Mouse (Mus musculus): ENCODE measurements at regions not wholly inside any gene's neighbourhood (a gene's known extent, or its start where the extent isn't known, plus 50 kb on each side); places are given as distances from the start of the nearest gene placed in this dataset.

DNA sequence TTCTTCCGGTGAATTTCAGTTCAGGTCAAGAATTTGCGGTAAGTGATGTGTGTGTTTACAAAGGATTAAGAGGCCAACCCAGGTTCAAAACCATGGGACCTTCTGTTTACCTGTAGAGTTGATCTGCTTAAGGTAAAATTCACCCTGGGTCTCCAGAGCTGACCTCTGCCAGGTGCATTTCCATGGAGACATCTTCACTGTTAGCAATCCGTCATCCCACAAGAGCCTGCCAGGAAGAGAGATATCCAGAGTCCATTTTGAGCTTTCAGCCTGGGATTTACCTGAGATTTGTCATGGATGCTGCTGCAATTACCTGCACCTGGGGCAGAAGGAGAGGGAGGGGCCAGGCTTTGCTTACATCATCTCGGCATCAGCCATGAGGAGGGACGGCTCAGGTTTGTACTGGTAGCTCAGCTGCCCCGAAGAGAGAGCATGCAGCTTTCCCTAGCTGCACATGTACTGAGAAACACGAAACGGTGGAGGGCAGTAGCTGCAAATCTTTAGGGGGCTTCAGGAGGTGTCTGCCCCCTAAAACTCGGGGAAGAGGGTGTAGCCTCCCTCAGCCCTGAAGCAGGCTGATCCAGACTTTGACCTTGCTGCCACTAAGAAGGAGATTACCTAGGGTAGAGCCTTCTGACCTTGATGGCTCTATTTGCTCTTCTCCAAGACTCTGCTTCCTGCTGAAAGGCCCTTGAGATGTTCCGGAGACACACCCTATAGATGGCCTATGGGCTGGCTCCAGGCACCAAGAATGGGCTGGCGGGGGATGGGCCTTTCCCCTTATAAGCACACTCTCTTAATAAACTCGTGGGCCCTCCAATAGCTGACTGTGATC, 153.7 kb downstream of the Snx10 start:
- ATAC-seq (ENCODE audit: insufficient read depth, low read depth) (no peak), DNase-seq (ENCODE audit: low spot score) (no peak)
- Histone ChIP-seq H3K9me3 (replicated peaks; ENCODE audit: control insufficient read depth, low read length) (no peaks in the 10 kb centered on the region), H3K4me2 (ENCODE audit: low read depth, low read length) (no peak overlapping the region), H3K36me3 (replicated peaks; ENCODE audit: control insufficient read depth, insufficient read depth, low read length) (no peaks in the 10 kb centered on the region), H3K4me3 (ENCODE audit: low read depth, low read length) (no peak overlapping the region), H3K27ac (ENCODE audit: low read depth) (no peak overlapping the region), H3K27me3 (ENCODE audit: control insufficient read depth, insufficient read depth, low read length) (no peaks in the 10 kb centered on the region), H3K4me1 (ENCODE audit: control insufficient read depth, insufficient read depth) (no peaks in the 10 kb centered on the region), H3K9ac (replicated peaks; ENCODE audit: low read depth, low read length) (no peak overlapping the region)
- WGBS: 73% methylated on average over 12 of the region's 12 CpGs
- TF ChIP-seq EP300 (IDR thresholded peaks at IDR 0.05; ENCODE audit: low read depth) (no peak), CTCF (IDR thresholded peaks at IDR 0.05; ENCODE audit: low read depth) (no peak)

DNA sequence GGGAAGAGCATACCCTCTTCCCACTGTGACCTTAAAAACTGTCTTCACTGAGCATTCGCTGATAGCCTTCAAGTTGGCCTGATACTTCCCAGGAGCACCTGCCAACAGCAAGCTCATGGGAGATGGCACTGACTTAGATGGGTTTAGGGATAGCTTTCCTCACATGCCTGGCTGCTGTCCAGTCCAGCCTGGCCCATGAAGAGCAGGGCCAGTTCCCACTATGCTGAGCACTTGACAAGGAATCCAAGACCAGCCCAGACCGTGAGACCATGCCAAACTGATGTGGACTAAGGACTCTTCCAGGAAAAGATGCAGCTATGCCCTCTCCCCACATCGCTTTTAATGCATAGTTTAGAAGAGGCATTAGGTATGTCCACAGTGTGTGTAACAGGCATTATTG, 155.0 kb downstream of the Snx10 start:
- Histone ChIP-seq H3K27me3 (ENCODE audit: control insufficient read depth, insufficient read depth, low read length) (no peaks in the 10 kb centered on the region), H3K27ac (ENCODE audit: low read depth) (no peak overlapping the region)

DNA sequence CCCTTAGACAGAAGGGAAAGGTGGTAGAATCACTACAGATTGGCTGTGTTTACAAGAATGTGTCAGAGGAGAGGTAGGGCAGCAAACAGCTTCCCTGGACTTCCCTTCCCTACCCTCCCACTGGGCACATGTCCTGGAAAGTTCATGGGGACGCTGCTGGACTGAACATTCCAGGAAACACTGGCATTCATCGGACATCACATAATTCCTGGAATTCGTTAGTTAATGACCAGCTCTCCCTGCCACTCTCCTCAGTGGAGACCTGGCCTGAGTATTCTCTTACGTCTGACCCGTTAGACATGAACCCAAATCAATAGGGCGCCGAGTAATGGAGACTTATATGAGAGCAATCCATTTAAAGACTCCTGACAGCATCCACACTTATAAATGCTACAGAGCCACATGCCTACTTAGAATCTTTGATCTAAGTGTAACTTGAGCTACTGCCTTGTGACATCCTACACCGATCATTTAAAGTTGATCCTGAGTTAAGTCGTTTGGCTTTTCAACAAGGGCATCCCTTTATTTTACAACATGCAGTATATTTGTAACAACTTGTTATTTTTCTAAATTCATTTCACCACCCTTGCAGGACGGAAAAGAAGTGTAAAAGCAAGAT, 156.6 kb downstream of the Snx10 start:
- H3K4me2 ChIP-seq (ENCODE audit: low read depth, low read length): no peak overlapping the region
- H3K36me3 ChIP-seq (replicated peaks; ENCODE audit: control insufficient read depth, insufficient read depth, low read length): no peaks in the 10 kb centered on the region
- no peak overlapping the region for H3K9ac ChIP-seq (replicated peaks; ENCODE audit: low read depth, low read length)
- H3K27me3 ChIP-seq (ENCODE audit: control insufficient read depth, insufficient read depth, low read length): no peaks in the 10 kb centered on the region
- H3K4me1 ChIP-seq (ENCODE audit: control insufficient read depth, insufficient read depth): no peaks in the 10 kb centered on the region
- no peak for TF ChIP-seq EP300 (IDR thresholded peaks at IDR 0.05; ENCODE audit: low read depth)
- no peak for TF ChIP-seq CTCF (IDR thresholded peaks at IDR 0.05; ENCODE audit: low read depth)
- no peak overlapping the region for H3K4me3 ChIP-seq (ENCODE audit: low read depth, low read length)
- no peak for ATAC-seq (ENCODE audit: insufficient read depth, low read depth)
- DNase-seq (ENCODE audit: low spot score): no peak
- H3K9me3 ChIP-seq (replicated peaks; ENCODE audit: control insufficient read depth, low read length): no peaks in the 10 kb centered on the region
- no peak overlapping the region for H3K27ac ChIP-seq (ENCODE audit: low read depth)
- 57% methylated on average over 10 of the region's 10 CpGs for WGBS

More for the DNA sequence above, 155.0 kb downstream of the Snx10 start:
- no peak for DNase-seq (ENCODE audit: low spot score)
- 73% methylated on average over 3 of the region's 3 CpGs for WGBS
- no peak for TF ChIP-seq CTCF (IDR thresholded peaks at IDR 0.05; ENCODE audit: low read depth)
- no peak for TF ChIP-seq EP300 (IDR thresholded peaks at IDR 0.05; ENCODE audit: low read depth)
- Histone ChIP-seq H3K4me1 (ENCODE audit: control insufficient read depth, insufficient read depth) (no peaks in the 10 kb centered on the region), H3K4me3 (ENCODE audit: low read depth, low read length) (no peak overlapping the region), H3K9ac (replicated peaks; ENCODE audit: low read depth, low read length) (no peak overlapping the region), H3K36me3 (replicated peaks; ENCODE audit: control insufficient read depth, insufficient read depth, low read length) (no peaks in the 10 kb centered on the region), H3K4me2 (ENCODE audit: low read depth, low read length) (no peak overlapping the region), H3K9me3 (replicated peaks; ENCODE audit: control insufficient read depth, low read length) (no peaks in the 10 kb centered on the region)
- ATAC-seq (ENCODE audit: insufficient read depth, low read depth): no peak

DNA sequence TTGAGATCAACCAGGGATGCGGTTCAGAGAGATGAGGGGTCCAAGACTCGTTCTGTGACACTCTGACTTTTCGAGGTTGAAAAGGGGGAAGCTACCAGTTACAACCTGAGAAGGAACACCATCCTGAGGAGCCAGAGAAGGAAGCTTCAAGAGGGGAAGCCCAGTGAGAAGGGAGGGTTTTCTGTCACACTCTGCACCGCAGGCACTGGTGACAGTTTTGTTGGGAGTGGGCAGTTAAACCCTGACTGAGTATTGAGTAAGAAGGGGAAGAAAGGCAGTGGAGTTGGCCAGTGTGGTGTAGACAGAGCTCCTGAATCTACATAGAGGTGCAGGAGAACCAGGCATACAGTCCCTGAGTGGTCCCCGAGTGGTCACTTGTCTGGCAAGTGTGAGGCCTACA, 159.4 kb downstream of the Snx10 start:
- TF ChIP-seq CTCF (IDR thresholded peaks at IDR 0.05; ENCODE audit: low read depth) (no peak), EP300 (IDR thresholded peaks at IDR 0.05; ENCODE audit: low read depth) (no peak)
- Histone ChIP-seq H3K4me3 (ENCODE audit: low read depth, low read length) (no peak overlapping the region), H3K27me3 (ENCODE audit: control insufficient read depth, insufficient read depth, low read length) (no peaks in the 10 kb centered on the region), H3K4me2 (ENCODE audit: low read depth, low read length) (no peak overlapping the region), H3K9me3 (replicated peaks; ENCODE audit: control insufficient read depth, low read length) (no peaks in the 10 kb centered on the region), H3K27ac (ENCODE audit: low read depth) (no peak overlapping the region), H3K4me1 (ENCODE audit: control insufficient read depth, insufficient read depth) (no peaks in the 10 kb centered on the region), H3K36me3 (replicated peaks; ENCODE audit: control insufficient read depth, insufficient read depth, low read length) (no peaks in the 10 kb centered on the region), H3K9ac (replicated peaks; ENCODE audit: low read depth, low read length) (no peak overlapping the region)
- 89% methylated on average over 5 of the region's 5 CpGs for WGBS
- DNase-seq (ENCODE audit: low spot score) (no peak), ATAC-seq (ENCODE audit: insufficient read depth, low read depth) (no peak)

DNA sequence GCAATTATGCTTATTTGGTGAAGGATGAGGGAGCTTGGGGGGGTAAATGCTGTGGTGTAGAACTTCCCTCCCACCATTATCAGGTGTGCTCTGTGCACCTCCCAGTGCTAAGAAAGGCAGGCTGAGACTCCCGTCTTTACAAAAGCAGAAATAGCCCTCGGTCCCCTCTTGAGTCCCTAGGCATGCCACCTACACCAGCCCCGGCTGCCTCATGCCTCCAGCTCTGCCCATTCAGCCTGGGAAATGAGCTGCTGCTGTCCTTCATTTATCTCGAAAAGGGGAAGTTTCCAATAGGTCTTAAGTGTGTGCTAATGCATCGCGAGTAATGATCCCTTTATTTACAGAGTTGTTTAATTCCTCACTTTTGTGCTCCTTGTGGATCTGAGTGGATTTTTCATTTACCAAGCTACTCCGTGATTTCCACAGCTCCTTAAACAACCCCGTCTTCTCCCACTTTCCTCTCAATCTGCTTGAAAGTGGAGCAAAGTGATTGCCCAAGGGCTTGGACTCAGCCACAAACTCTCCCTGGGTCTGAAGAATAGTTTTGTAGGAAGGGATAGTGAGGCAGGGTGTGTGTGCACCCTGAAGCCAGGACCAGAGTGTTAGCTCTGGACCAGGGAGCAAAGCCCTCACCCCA, 162.1 kb downstream of the Snx10 start:
- Histone ChIP-seq H3K9me3 (replicated peaks; ENCODE audit: control insufficient read depth, low read length) (no peaks in the 10 kb centered on the region), H3K4me1 (ENCODE audit: control insufficient read depth, insufficient read depth) (no peaks in the 10 kb centered on the region), H3K4me2 (ENCODE audit: low read depth, low read length) (no peak overlapping the region), H3K4me3 (ENCODE audit: low read depth, low read length) (no peak overlapping the region), H3K27ac (ENCODE audit: low read depth) (no peak overlapping the region), H3K36me3 (replicated peaks; ENCODE audit: control insufficient read depth, insufficient read depth, low read length) (no peaks in the 10 kb centered on the region), H3K27me3 (ENCODE audit: control insufficient read depth, insufficient read depth, low read length) (no peaks in the 10 kb centered on the region), H3K9ac (replicated peaks; ENCODE audit: low read depth, low read length) (no peak overlapping the region)
- ATAC-seq (ENCODE audit: insufficient read depth, low read depth) (no peak), DNase-seq (ENCODE audit: low spot score) (no peak)
- TF ChIP-seq CTCF (IDR thresholded peaks at IDR 0.05; ENCODE audit: low read depth): no peak
- TF ChIP-seq EP300 (IDR thresholded peaks at IDR 0.05; ENCODE audit: low read depth): no peak
- WGBS: 64% methylated on average over 8 of the region's 8 CpGs
